Mouse (Mus musculus) ovary, adult 10 weeks (tissue): ENCODE data around the gene AU041133. TPM values are rescaled to one million over a fixed set of nuclear protein-coding genes. Genes with fewer than 3 reads are reported as not detected.

Source experiments
- polyA plus RNA-seq: library from polyadenylated mRNA; stranded (reverse); fragments of 350-450 nt; fragmentation: Illumina TruSeq; extraction: RNeasy Lipid Tissue Mini Kit (QIAGEN cat#74804); gene quantifications from one replicate; pipeline ENCODE4 v1.2.3, GENCODE M21; 2014

AU041133 gene
- polyA plus RNA-seq: 19.5 TPM

GRCm38 (mm10) chr10:82127850-82128401 lies at the start of gene AU041133:
AU041133 (plus strand) TSS chr10:82128013.

GRCm38 (mm10) chr10:82082728-82083621 lies 44.8 kb upstream of the AU041133 start, which contains the start of gene BC024063:
BC024063 (plus strand) TSS chr10:82083353.

Other genes with a start within 250 kb of the AU041133 start
- gene Zfp781, start 197.5 kb upstream of the AU041133 start, polyA plus RNA-seq: 18.7 TPM
- gene Zfp873, start 79.9 kb upstream of the AU041133 start, polyA plus RNA-seq: 28.8 TPM
- 25.7 TPM for gene BC024063, start 44.7 kb upstream of the AU041133 start, polyA plus RNA-seq
- 36.6 TPM for gene Zfp938, start 113.3 kb downstream of the AU041133 start, polyA plus RNA-seq
- 0.11 TPM for gene 4932415D10Rik, start 188.6 kb downstream of the AU041133 start, polyA plus RNA-seq
- 23.3 TPM for gene Gm4924, start 226.2 kb downstream of the AU041133 start, polyA plus RNA-seq